Mouse (Mus musculus) urinary bladder, postnatal 10 days (tissue): Measurements from ENCODE around the gene Cntrl.

Experiments
- DNase-seq: peaks from one replicate; pipeline ENCODE4 v3.0.0; 2022; ENCODE audit warnings: low spot score

The Cntrl gene

DNA sequence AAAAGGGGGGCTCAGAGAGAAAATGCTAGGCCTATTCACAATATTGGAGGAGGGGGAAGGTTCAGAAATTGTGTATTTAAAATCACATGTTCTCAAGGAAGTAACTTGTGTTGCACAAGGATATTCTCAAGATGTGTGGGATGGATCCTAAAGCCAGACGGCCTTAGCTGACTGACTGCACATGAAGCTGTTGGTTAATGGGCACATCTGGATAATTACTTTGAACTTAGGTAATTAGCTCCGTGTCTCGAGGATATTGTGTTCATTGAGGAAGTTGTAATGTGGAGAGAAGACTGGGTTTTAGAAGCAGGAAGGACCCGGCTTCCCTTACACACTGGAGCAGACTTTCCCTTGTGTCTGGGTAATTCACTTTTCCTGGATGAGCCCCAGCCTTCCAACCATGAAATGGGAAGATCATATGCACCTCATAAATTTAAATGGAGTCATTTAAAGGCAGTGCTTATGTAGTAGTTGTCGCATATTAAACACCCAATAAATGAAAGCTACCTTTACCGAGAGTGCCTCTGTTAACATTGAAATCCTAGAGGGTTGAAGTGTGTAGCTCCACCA, 113.6 kb downstream of the Cntrl start:
- DNase-seq, result no peak

GRCm38 (mm10) chr2:35224285-35224684, 115.0 kb downstream of the Cntrl start:
- DNase-seq, result no peak

GRCm38 (mm10) chr2:35228145-35228544, 118.9 kb downstream of the Cntrl start:
- no peak for DNase-seq
